Mouse (Mus musculus): ENCODE data around the gene Per1. TPM values are rescaled to one million over a fixed set of nuclear protein-coding genes. Genes with fewer than 3 reads are reported as not detected.

The Per1 gene
- total and polyA plus RNA-seq, 2 experiments from 2014 or later: 15.4 to 28.5 TPM

DNA sequence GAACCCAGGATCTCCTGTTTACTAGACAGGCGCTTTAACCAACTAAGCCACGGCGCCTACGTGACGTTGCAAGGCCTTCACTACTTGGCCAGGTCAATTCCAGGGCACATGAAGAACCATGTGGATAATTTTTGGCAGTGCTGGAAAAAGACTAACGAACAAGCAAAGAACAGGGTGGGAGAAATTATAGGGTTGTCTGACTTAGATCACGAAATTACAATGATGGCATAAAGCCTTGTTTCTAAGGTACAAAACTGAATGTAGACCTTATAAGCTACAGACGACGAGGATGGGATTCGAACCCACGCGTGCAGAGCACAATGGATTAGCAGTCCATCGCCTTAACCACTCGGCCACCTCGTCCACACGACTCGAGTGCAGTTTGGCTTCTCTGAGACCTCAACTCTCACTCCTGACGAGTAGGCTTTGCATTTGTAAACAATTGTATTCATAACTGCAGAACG lies 32.2 kb upstream of the Per1 start:
- Histone ChIP-seq H3K4me2 (ENCODE audit: low read depth, low read length, poor library complexity, severe bottlenecking) (peak overlapping the region; percentile 86), H3K9me3 (ENCODE audit: low read length) (no peaks in the 10 kb centered on the region), H3K36me3 (ENCODE audit: insufficient read depth, low read length) (no peaks in the 10 kb centered on the region), H3K27me3 (ENCODE audit: insufficient read depth, low read length) (no peaks in the 10 kb centered on the region), H3K27ac (ENCODE audit: low read depth, low read length) (peak overlapping the region; percentile 64; the same call in 1 of the 2 replicates), H3K9ac (replicated peaks; ENCODE audit: low read length, poor library complexity, severe bottlenecking) (no peak overlapping the region), H3K4me3 (ENCODE audit: low read depth, low read length) (peak overlapping the region; percentile 90), H3K4me1 (ENCODE audit: insufficient read depth, low read length) (peaks cover 13% of the 10 kb centered on the region)
- under 1% methylated on average over 19 of the region's 19 CpGs for WGBS
- ATAC-seq (ENCODE audit: low FRiP score) (no peak), DNase-seq (ENCODE audit: low spot score) (peak; percentile 95)
- no peak for TF ChIP-seq CTCF (IDR thresholded peaks at IDR 0.05)

DNA sequence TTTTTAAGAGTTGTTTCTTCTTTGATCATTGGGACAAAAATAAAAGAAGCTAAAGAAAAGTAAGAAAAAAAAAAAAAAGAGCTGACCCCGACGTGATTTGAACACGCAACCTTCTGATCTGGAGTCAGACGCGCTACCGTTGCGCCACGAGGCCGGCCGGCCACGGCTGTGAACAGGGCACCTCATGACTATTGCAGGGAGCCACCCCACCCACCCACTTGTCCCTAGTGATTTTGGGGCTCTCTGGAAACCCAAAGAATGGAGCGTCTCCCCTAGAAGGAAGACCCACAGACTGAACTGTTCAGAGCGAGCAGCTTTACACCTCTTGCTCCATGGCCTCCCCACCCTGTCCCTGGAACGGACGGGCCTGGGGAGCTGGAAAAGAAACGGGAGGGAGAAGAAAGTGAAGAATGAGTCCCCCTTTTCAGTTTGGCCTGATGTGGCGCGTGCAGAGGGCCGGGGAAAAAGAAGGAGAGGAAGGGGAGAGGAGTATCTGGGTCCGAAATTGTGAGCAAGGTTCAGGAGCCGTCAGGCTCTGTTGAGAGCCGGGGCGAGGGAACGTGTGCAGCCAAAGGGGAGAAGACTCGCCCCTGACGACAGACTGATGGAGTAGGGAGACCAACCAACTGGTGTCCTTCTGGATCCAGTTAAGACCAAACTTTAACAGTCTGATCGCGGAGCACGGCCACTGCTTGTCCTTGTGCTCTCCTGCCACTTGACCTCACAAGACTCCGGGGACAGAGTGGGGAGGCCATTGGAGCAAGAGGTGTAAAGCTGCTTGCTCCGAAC lies 31.4 kb upstream of the Per1 start:
- Histone ChIP-seq H3K27me3 (ENCODE audit: insufficient read depth, low read length) (no peaks in the 10 kb centered on the region), H3K9me3 (ENCODE audit: low read length) (no peaks in the 10 kb centered on the region), H3K4me3 (ENCODE audit: low read depth, low read length) (peak overlapping the region; percentile 90), H3K4me2 (ENCODE audit: low read depth, low read length, poor library complexity, severe bottlenecking) (peak overlapping the region; percentile 86), H3K4me1 (ENCODE audit: insufficient read depth, low read length) (peaks cover 13% of the 10 kb centered on the region), H3K36me3 (ENCODE audit: insufficient read depth, low read length) (no peaks in the 10 kb centered on the region), H3K27ac (ENCODE audit: low read depth, low read length) (peak overlapping the region; percentile 64; the same call in 1 of the 2 replicates), H3K9ac (replicated peaks; ENCODE audit: low read length, poor library complexity, severe bottlenecking) (peak overlapping the region; percentile 58)
- no peak for TF ChIP-seq CTCF (IDR thresholded peaks at IDR 0.05)
- WGBS: under 1% methylated on average over 31 of the region's 31 CpGs
- 0 out of 2 replicates have a peak, but pooled peaks have one; percentile 51 for ATAC-seq (ENCODE audit: low FRiP score)
- peak; percentile 65 for DNase-seq (ENCODE audit: low spot score)

- WGBS: 48% methylated on average over 9 of the region's 9 CpGs
- Histone ChIP-seq H3K36me3 (ENCODE audit: insufficient read depth, low read length) (no peaks in the 10 kb centered on the region), H3K9ac (replicated peaks; ENCODE audit: low read length, poor library complexity, severe bottlenecking) (peak overlapping the region; percentile 58), H3K4me3 (ENCODE audit: low read depth, low read length) (peak overlapping the region; percentile 90), H3K27me3 (ENCODE audit: insufficient read depth, low read length) (no peaks in the 10 kb centered on the region), H3K27ac (ENCODE audit: low read depth, low read length) (no peak overlapping the region), H3K4me1 (ENCODE audit: insufficient read depth, low read length) (peaks cover 13% of the 10 kb centered on the region), H3K4me2 (ENCODE audit: low read depth, low read length, poor library complexity, severe bottlenecking) (peak overlapping the region; percentile 86), H3K9me3 (ENCODE audit: low read length) (no peaks in the 10 kb centered on the region)
- ATAC-seq (ENCODE audit: low FRiP score) (no peak), DNase-seq (ENCODE audit: low spot score) (no peak)
- TF ChIP-seq CTCF (IDR thresholded peaks at IDR 0.05): no peak
These were observed 30.5 kb upstream of the Per1 start for GRCm38 (mm10) chr11:69064259-69065133.

DNA sequence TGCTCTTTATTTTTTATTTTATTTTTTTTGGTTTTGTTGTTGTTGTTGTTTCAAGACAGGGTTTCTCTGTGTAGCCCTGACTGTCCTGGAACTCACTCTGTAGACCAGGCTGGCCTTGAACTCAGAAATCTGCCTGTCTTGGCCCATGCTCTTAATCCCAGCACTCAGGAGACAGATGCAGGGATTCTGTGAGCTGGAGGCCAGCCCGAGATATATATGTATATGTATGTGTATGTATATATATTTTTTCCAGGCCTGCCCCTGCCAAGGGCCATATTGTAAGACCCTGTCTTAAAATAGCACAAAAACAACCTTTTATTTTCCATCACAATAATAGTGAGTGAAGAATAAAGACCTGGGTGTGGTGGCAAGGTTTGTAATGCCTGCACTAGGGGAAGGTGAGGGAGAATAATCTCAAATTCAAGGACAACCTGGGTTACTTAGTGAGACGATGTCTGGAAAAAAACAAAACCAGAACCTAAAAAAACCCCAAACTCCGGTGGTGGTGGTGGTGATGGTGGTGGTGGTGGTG lies 29.6 kb upstream of the Per1 start:
- peak overlapping the region; percentile 91; the same call in 1 of the 2 replicates for H3K4me2 ChIP-seq (ENCODE audit: low read depth, low read length, poor library complexity, severe bottlenecking)
- ATAC-seq (ENCODE audit: low FRiP score): no peak
- TF ChIP-seq CTCF (IDR thresholded peaks at IDR 0.05): no peak
- H3K27me3 ChIP-seq (ENCODE audit: insufficient read depth, low read length): no peaks in the 10 kb centered on the region
- no peak overlapping the region; the same call in 1 of the 2 replicates for H3K4me3 ChIP-seq (ENCODE audit: low read depth, low read length)
- H3K36me3 ChIP-seq (ENCODE audit: insufficient read depth, low read length): no peaks in the 10 kb centered on the region
- H3K27ac ChIP-seq (ENCODE audit: low read depth, low read length): no peak overlapping the region
- WGBS: 53% methylated on average over 3 of the region's 3 CpGs
- peaks cover 13% of the 10 kb centered on the region for H3K4me1 ChIP-seq (ENCODE audit: insufficient read depth, low read length)
- no peaks in the 10 kb centered on the region for H3K9me3 ChIP-seq (ENCODE audit: low read length)
- DNase-seq (ENCODE audit: low spot score): no peak
- no peak overlapping the region for H3K9ac ChIP-seq (replicated peaks; ENCODE audit: low read length, poor library complexity, severe bottlenecking)

DNA sequence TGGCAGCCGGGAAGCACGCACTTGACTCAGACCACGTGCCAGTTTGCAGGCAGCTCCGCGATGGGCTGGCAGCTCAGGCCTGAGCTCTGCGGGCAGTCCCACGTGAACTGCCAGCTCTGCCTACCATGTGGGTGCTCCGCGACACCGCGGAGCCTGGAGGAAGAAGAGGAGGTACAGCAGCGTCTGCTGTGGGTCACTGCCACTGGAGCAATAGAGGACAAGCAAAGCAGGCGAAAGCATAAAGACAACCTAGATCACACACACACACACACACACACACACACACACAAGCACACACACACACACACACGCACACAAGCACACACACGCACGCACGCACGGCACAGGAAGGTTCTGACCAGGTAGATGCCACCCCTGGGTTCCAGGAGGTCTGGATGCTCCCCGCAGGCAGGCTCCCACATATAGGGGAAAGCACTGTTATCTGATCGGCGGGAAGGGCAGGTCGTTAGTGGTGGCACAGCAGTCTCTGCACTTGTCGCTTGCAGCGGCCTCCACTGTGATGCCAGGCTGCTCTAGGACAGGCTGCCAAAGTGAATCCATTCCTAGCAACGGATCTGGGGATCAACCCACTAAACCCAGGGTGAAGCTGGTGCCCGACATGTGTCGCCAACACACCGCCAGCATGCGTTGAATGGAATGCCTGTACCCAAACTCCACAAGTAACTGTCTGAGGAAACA lies 28.7 kb upstream of the Per1 start:
- peak overlapping the region; percentile 39 for H3K4me3 ChIP-seq (ENCODE audit: low read depth, low read length)
- peak overlapping the region; percentile 91 for H3K4me2 ChIP-seq (ENCODE audit: low read depth, low read length, poor library complexity, severe bottlenecking)
- no peak for ATAC-seq (ENCODE audit: low FRiP score)
- no peaks in the 10 kb centered on the region for H3K27me3 ChIP-seq (ENCODE audit: insufficient read depth, low read length)
- no peak for TF ChIP-seq CTCF (IDR thresholded peaks at IDR 0.05)
- peaks cover 10% of the 10 kb centered on the region for H3K4me1 ChIP-seq (ENCODE audit: insufficient read depth, low read length)
- H3K36me3 ChIP-seq (ENCODE audit: insufficient read depth, low read length): no peaks in the 10 kb centered on the region
- no peaks in the 10 kb centered on the region for H3K9me3 ChIP-seq (ENCODE audit: low read length)
- 1% methylated on average over 28 of the region's 29 CpGs for WGBS
- peak; percentile 59 for DNase-seq (ENCODE audit: low spot score)
- peak overlapping the region; percentile 20; the same call in 1 of the 2 replicates for H3K27ac ChIP-seq (ENCODE audit: low read depth, low read length)
- H3K9ac ChIP-seq (replicated peaks; ENCODE audit: low read length, poor library complexity, severe bottlenecking): peak overlapping the region; percentile 45
